Mouse (Mus musculus) adrenal gland, adult (tissue): ENCODE data around the gene Pyroxd2.

ENCODE experiments used
- DNase-seq, 2 experiments: peaks; one replicate each; pipeline ENCODE4 v3.0.0; 2022 to 2023; ENCODE audit warnings: low spot score in 1 of 2; ENCODE audit not compliant: inconsistent age in 2 of 2

Gene Pyroxd2

GRCm38 (mm10) chr19:42745869-42746224, 6.7 kb downstream of the Pyroxd2 start:
- no peak for DNase-seq

DNA sequence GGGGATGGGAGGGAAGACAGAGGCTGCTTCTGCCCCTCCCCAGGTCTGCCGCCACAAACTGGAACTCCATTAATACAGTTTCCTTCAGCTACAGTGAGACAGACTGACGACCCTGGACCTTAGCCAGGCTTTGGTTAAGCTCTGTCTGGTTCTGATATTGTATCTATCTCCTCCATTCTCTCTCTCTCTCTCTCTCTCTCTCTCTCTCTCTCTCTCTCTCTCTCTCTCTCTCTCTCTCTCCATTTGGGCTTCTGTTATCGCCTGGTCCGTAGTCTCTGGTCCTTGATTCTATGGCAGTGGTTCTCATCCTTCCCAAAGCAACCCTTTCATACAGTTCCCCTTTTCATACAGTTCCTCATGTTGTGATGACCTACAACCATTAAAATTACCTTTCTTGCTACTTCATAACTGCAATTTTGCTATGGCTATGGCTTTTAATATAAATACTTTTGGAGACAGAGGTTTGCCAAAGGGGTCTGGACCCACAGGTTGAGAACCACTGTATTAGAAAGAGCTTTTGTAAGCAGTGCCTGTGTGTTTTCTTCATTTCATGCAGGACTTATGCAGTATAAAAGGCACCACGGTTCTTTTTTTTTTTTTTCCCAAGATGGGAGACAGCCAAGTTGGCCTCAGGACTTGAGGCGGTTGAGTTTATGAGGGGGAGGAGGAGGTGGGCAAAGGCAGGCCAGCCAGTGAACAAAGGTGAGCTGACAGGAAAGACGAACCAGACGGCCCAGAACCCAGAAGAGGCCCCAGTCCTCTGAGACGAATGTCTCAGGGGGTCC, 7.3 kb downstream of the Pyroxd2 start:
- no peak for DNase-seq

- DNase-seq, result peak; percentile 62 to 82
Measured at GRCm38 (mm10) chr19:42744162-42744586, 8.4 kb downstream of the Pyroxd2 start.

DNA sequence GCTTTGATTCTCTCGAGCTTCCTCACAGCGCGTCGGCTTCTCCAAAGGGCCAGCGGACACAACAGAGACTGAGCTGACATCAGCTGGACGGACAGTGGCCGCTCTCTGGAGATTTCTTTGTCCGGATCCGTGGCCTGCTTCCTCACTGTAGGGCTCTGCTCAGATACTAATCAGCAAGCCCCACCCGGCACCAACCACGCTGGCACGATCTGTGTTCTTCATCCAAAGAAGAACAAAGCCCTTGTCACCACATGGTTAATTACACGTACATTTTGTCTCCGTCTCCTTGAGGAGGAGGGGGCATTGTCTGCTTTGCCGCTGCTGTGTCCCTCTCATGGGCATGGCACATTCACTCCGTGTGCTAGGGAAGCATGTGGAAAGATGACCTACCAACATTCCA, 9.3 kb downstream of the Pyroxd2 start:
- no peak for DNase-seq

DNA sequence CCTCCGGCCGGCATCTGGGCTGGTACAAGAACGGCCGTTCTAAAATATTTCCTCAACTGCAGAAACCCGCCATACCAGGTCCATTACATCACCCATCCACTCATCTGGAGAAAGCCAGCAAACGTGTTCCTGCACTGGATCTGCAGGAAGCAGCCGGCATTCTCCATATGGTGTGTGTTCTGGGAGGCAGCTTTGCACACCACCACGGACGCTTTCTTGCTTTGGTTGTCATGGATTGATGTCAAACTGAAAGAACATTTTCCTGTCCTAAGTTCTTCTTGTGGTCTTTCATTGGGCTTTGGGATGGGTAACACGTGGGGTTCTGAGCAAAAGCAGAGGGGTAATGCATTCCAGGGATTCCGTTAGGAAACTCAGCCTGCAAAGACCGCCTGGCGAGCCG, 10.7 kb downstream of the Pyroxd2 start:
- no peak for DNase-seq

GRCm38 (mm10) chr19:42740163-42740899, 12.2 kb downstream of the Pyroxd2 start:
- DNase-seq, result no peak

DNA sequence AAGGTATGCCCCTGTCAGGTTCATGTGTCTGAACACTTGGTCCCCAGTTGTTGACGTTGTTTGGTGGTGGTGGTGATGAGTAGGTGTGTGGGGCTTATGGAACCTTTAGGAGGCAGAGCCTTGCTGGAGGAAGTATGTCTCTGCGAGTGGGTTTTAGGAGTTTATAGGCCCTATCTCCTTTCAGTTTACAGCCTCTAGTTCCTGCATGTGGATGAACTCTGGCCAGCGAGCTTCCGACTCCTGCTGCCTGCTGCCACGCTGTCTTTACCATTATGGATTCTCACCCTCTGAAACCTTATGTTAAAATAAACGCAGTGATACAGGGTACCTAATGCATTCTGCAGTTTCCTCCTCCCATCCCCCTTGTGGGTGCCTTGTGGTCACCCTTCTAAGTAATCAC, 12.8 kb downstream of the Pyroxd2 start:
- no peak for DNase-seq

GRCm38 (mm10) chr19:42737753-42738152, 14.8 kb downstream of the Pyroxd2 start:
- DNase-seq, result no peak

DNA sequence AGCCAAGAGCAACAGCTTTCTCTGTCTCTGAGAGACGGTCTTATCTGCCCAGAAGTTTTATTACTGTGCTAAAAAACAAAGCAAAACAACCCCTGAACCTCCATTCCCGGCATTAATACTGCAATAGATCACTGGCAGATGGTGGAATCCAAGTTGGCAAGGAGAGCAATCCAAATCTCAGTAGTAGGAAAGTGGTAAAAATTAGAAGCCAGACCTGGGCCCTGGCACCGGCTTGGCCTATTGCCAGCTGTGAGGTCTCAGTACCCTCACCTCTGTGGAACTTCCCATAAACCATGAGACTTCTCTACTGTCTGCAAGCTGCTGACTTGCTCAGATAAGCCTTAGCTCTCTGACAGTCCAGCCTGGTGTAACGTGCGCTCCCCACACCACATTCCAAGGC, 17.6 kb downstream of the Pyroxd2 start:
- DNase-seq, result no peak

DNA sequence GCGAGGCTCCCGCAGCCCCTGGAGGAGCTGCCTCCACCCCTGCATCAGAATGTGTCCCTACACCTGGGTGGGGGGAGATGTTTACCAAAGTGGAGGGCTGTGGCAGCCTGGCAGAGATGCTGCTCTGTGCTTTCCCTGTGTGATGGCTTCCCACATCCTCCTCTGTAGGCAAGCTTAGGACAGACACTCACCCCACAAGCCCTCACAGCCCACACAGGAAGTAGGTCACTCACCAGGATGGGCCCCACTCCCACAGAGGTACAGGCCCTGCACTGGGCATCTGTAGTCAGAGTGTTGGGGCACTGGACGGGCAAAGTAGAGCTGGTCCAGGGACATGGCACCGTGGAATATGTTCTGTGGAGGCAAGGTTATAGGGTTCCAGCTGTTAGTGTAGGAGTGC, 25.2 kb downstream of the Pyroxd2 start:
- no peak for DNase-seq

- DNase-seq, result peak in 1 of 2 experiments; percentile 27
Measured at GRCm38 (mm10) chr19:42726766-42727165, 25.8 kb downstream of the Pyroxd2 start.

DNA sequence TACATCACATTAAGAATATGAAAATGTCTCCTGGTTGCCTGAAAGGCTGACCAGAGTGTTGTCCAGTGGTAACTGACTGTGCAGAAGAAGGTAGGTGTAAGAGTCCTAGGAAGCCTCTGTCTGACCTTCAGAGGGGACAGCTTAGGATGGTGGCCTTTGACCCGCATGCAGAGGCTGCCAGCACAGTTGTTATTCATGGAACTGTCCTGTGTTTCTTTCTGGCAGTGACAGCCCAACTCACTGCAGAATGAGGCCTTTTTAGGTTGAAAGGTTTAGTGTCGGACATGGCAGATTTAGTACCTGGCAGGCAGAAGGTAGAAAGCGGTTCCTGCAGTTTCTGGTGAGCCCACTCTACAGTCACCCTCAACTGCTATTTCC, 26.6 kb downstream of the Pyroxd2 start:
- peak; percentile 77 to 78 for DNase-seq

- DNase-seq, result peak; percentile 39 to 67
Measured at GRCm38 (mm10) chr19:42725056-42725972, 27.3 kb downstream of the Pyroxd2 start.

DNA sequence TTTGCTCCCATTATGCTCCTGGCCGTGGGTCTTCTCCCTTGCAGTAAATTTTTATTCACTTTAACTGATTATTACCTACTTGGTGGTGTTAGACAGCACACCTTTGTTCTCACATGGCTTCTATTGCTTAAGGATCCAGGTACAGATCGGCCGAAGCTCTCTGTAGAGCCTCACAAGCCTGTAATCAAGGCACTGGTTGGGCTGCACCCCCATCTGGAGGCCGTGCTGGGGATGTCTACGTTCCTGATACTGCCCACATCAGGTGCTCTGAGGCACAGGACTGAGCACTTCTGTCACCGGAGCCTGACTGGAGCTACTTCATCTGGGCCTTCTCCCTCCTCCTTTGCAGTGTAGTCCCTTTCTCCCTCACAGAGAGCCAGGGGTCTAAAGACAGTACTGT, 29.3 kb downstream of the Pyroxd2 start:
- DNase-seq, result peak in 1 of 2 experiments; percentile 30

- DNase-seq, result peak; percentile 45 to 60
Measured at GRCm38 (mm10) chr19:42722500-42722899, 30.1 kb downstream of the Pyroxd2 start.

- no peak for DNase-seq
Measured at GRCm38 (mm10) chr19:42718101-42718500, 34.5 kb downstream of the Pyroxd2 start.

DNA sequence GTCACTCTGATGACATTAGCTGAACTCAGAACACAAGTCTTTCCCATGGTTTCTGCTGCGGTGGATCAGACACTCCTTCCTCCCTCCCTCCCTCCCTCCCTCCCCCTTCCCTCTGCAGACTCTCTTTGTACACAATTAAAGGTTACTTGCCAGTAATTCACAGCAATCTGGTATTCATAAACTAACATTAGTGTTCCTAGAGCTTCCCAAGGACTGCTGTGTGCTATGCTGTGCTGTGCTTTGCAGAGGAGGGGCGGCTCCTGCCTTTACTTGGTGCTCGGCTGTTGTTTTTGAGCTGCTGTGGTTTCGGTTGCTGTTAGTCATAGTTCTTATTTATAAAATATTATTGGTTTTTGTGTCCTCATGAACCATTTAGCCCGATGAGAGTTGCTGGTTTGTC, 34.9 kb downstream of the Pyroxd2 start:
- no peak for DNase-seq

DNA sequence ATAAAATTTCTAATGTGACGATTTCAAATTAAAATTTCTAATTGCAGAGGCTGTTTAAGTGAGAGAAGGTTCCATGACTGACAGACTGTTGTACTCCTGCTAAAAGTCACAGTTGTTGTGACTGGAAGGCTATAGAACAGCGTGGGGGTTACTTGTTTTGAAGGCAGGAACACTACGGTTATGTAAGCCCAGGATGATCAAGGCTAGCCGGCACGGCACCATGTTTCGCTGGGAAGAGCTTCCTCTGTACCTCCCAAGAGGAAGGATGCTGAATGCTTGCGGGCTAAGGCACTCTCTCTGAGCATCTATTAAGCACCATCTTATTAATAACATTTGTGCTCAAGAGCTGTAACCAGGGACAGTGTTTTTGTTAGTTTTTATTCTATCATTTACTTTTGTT, 36.1 kb downstream of the Pyroxd2 start:
- no peak for DNase-seq

DNA sequence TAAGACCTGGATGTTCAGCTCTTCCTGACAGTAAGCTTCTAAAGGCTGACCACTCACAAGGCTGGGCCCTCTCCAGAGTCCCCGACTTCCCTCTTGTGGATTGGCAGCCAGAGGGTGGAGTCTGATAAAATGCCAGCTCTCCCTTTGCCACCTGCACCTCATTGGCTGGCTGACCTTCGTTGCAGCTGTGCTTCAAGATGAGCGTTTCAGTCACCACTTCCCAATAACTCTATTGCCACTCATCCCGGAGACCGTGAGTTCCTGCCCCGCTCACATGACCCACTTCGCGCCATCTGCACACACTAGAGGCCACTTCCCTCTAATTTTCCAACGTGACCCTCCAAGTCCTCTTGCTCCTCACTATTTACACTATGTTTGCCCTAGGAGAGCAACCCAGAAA, 38.8 kb downstream of the Pyroxd2 start:
- DNase-seq, result no peak

DNA sequence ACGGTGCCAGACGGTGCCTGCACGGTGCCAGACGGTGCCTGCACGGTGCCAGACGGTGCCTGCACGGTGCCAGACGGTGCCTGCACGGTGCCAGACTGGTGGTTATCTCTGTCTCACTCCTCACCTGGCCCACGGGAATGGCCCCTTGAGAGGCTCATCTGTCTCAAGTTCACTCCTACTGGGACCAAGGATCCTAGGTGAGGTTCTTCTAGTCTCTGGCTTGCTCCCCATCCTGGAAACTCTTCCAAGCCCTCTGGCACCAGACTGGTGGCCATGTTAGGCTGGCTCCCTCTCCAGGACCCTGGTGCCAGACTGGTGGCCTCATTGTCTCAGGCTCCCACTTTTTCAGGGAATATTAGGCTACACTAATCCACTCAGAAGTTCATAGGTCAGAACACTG, 53.1 kb downstream of the Pyroxd2 start:
- no peak for DNase-seq

DNA sequence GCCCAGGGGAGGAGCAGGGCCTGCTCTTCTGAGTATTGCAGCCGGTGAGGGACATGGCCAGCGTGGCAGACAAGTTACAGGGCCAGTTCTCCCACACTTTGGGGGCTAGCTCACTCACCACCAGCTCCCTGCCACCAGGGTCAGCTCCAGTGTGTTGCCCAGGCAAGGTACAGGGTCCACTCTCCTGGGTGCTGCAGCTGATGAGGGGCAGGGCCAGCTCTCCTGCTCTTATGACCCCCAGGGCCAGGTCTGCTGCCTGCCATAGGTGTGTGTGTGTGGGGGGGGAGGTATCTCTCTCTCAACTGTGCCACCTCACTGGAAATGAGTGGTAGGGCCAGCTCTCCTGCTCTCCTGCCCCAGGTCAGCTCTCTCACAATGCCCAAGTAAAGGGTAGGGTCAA, 54.0 kb downstream of the Pyroxd2 start:
- no peak for DNase-seq

DNA sequence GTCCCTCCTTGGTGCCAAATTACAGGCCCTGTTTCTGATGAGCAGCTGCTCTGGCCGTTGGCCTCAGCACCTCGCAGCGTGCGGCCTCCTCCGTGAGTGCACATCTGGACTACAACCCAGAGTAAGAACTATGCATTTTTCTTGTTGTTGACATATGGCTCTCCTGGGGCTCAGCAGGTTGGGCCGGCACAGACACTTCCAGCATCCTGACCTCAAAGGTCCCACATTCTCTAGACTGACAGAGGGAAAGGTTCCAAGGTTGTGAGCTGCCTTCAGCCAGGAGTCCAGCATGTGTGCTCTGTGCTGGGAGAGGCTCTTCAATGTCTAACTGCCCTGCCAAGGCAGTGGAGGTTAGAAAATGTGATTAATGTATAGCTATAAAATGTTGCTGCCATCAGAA, 55.2 kb downstream of the Pyroxd2 start:
- DNase-seq, result no peak
